ENCODE assay signal across 10 mouse cellular contexts in the genomic region with DNA sequence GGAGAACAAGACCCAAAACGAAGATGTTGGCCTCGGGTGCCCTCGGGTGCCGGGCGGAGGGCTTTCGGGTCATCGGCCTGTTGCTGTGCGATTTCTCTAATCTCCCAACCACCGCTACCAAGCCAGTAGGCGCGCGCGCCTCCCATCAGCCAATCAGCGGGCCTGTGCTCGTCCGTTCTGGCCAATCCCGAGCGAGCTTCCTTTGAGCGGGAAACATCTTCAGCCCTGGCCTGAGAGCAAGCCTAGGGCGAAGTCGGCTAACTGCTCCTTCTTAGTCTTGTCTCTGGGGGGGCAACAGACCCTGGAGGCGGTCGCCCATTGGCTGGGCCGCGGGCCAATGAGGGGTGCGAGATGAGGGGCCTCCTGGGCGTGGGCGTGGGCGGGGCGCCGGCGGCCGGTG. TPM values are rescaled to one million over a fixed set of nuclear protein-coding genes. Genes with fewer than 3 reads are reported as not detected.
DNase-seq lines count a peak whose midpoint lies in the region; ATAC-seq and TF ChIP-seq lines count a peak whose summit lies in the region.
"Had no signal": no experiment of that assay in that cellular context is flagged by ENCODE, and none has a peak within 500 bp of the region (broad histone marks: within the 10 kb centered on the region; RNA-seq: fewer than 3 reads in every experiment).

No protein-coding gene starts in this region.

- no peak overlapping the region for H3K9ac ChIP-seq in heart, embryonic 14.5 days (ENCODE audit: low read length)
- H3K9ac ChIP-seq in lung, embryonic 14.5 days = no peak overlapping the region
- no peak overlapping the region for H3K9ac ChIP-seq in embryonic facial prominence, embryonic 13.5 days
- H3K9ac ChIP-seq in stomach, postnatal 0 days (ENCODE audit: low read length) = no peak overlapping the region

- DNase-seq in heart, adult 8-10 months (ENCODE audit: low spot score) = no peak
- DNase-seq in lung, embryonic 14.5 days = peak; percentile 6
- DNase-seq in lung, postnatal 25 days (ENCODE audit: low spot score) = no peak
- DNase-seq in stomach, postnatal 0 days (ENCODE audit: low spot score) = no peak
- no peak for DNase-seq in cerebellum, adult 9-10 months
- DNase-seq in embryo, embryonic 10 days (ENCODE audit: low spot score) = no peak

- H3K36me3 ChIP-seq in heart, embryonic 14.5 days (ENCODE audit: control insufficient read depth, insufficient read depth, low read length) = no peaks in the 10 kb centered on the region
- no peaks in the 10 kb centered on the region for H3K36me3 ChIP-seq in lung, embryonic 14.5 days (ENCODE audit: insufficient read depth)
- no peaks in the 10 kb centered on the region for H3K36me3 ChIP-seq in embryonic facial prominence, embryonic 13.5 days
- no peaks in the 10 kb centered on the region for H3K36me3 ChIP-seq in stomach, postnatal 0 days (ENCODE audit: control insufficient read depth, insufficient read depth, low read length)

- H3K9me3 ChIP-seq in heart, embryonic 14.5 days (ENCODE audit: control insufficient read depth, low read length) = peaks cover 14% of the 10 kb centered on the region
- peaks cover 12% of the 10 kb centered on the region; the same call in 1 of the 2 replicates for H3K9me3 ChIP-seq in lung, embryonic 14.5 days (ENCODE audit: low read depth, low read length)
- peaks cover 12% of the 10 kb centered on the region for H3K9me3 ChIP-seq in embryonic facial prominence, embryonic 13.5 days
- H3K9me3 ChIP-seq in stomach, postnatal 0 days (ENCODE audit: control insufficient read depth, low read length) = no peaks in the 10 kb centered on the region

- peaks cover 32% of the 10 kb centered on the region for H3K27me3 ChIP-seq in heart, embryonic 14.5 days (ENCODE audit: control insufficient read depth, insufficient read depth, low read length)
- H3K27me3 ChIP-seq in lung, embryonic 14.5 days (ENCODE audit: insufficient read depth, low read length) = peaks cover 22% of the 10 kb centered on the region; the same call in 1 of the 2 replicates
- H3K27me3 ChIP-seq in embryonic facial prominence, embryonic 13.5 days = peaks cover 33% of the 10 kb centered on the region
- H3K27me3 ChIP-seq in stomach, postnatal 0 days (ENCODE audit: control insufficient read depth, insufficient read depth, low read length) = 0 out of 2 replicates have a peak, but pooled peaks cover 2% of the 10 kb centered on the region

- WGBS in heart, embryonic 14.5 days = 42% methylated on average over 33 of the region's 33 CpGs
- WGBS in lung, embryonic 14.5 days = 47% methylated on average over 33 of the region's 33 CpGs
- WGBS in embryonic facial prominence, embryonic 13.5 days = 51% methylated on average over 33 of the region's 33 CpGs
- 63% methylated on average over 26 of the region's 33 CpGs for WGBS in stomach, postnatal 0 days

- no peak for ATAC-seq in heart, embryonic 14.5 days (ENCODE audit: insufficient number of reproducible peaks, insufficient read depth, low FRiP score, low read depth)
- no peak for ATAC-seq in lung, embryonic 14.5 days (ENCODE audit: insufficient read depth)
- no peak for ATAC-seq in embryonic facial prominence, embryonic 13.5 days (ENCODE audit: insufficient number of reproducible peaks, insufficient read depth, low FRiP score, low TSS enrichment, low read depth)
- 0 out of 2 replicates have a peak, but pooled peaks have one; percentile 26 for ATAC-seq in stomach, postnatal 0 days (ENCODE audit: low FRiP score, low TSS enrichment)

- H3K4me3 ChIP-seq in heart, embryonic 14.5 days (ENCODE audit: control insufficient read depth in 1 of 2, insufficient read depth in 1 of 2, low read depth in 1 of 2, low read length in 2 of 2) = peak overlapping the region in 1 of 2 experiments; percentile 34; a peak in 1 of 4 replicates
- no peak overlapping the region for H3K4me3 ChIP-seq in lung, embryonic 14.5 days (ENCODE audit: low read depth, low read length)
- peak overlapping the region; percentile 12; the same call in 1 of the 2 replicates for H3K4me3 ChIP-seq in embryonic facial prominence, embryonic 13.5 days
- no peak overlapping the region for H3K4me3 ChIP-seq in stomach, postnatal 0 days (ENCODE audit: low read depth, low read length)

- H3K4me1 ChIP-seq in heart, embryonic 14.5 days (ENCODE audit: control insufficient read depth in 2 of 2, insufficient read depth in 2 of 2, low read length in 2 of 2) = peaks cover 0 to 2% of the 10 kb centered on the region in 2 experiments; a peak in 1 of 4 replicates
- H3K4me1 ChIP-seq in lung, embryonic 14.5 days (ENCODE audit: insufficient read depth) = no peaks in the 10 kb centered on the region
- H3K4me1 ChIP-seq in embryonic facial prominence, embryonic 13.5 days = 0 out of 2 replicates have a peak, but pooled peaks cover 2% of the 10 kb centered on the region
- no peaks in the 10 kb centered on the region for H3K4me1 ChIP-seq in stomach, postnatal 0 days (replicated peaks; ENCODE audit: control insufficient read depth, insufficient read depth)

- no peak for TF ChIP-seq CTCF in lung, embryonic 14.5 days (IDR thresholded peaks at IDR 0.05; ENCODE audit: low read depth)
- no peak for TF ChIP-seq CTCF in stomach, postnatal 0 days (IDR thresholded peaks at IDR 0.05; ENCODE audit: low read depth)

- peak overlapping the region; percentile 55 for H3K4me2 ChIP-seq in heart, embryonic 14.5 days (ENCODE audit: low read length)
- H3K4me2 ChIP-seq in lung, embryonic 14.5 days = 0 out of 2 replicates have a peak overlapping the region, but pooled peaks have one; percentile 3
- peak overlapping the region; percentile 41 for H3K4me2 ChIP-seq in embryonic facial prominence, embryonic 13.5 days
- H3K4me2 ChIP-seq in stomach, postnatal 0 days (replicated peaks; ENCODE audit: low read depth) = no peak overlapping the region

- no peak for TF ChIP-seq EP300 in stomach, postnatal 0 days (optimal IDR thresholded peaks at IDR 0.05)

- no peak overlapping the region for H3K27ac ChIP-seq in heart, embryonic 14.5 days (replicated peaks in 1 of 2; ENCODE audit: control insufficient read depth in 1 of 2, insufficient read depth in 1 of 2, low read depth in 2 of 2, low read length in 2 of 2)
- H3K27ac ChIP-seq in lung, embryonic 14.5 days (ENCODE audit: low read depth) = no peak overlapping the region
- no peak overlapping the region for H3K27ac ChIP-seq in embryonic facial prominence, embryonic 13.5 days
- H3K27ac ChIP-seq in stomach, postnatal 0 days (replicated peaks) = no peak overlapping the region

RNA-seq across cellular contexts. Expression of a gene that starts 1.6 kb away (rescaled TPM):
- polyA plus RNA-seq in heart, embryonic 14.5 days (2014; fragmentation: Nextera tagmentation; extraction: Ambion mirVana) = 1.1 TPM in 2 replicates
- total RNA-seq in heart, adult 8-10 months (2022) = not detected
- 0.22 and 0.64 TPM in 2 replicates for polyA plus RNA-seq in lung, embryonic 14.5 days (2014; fragmentation: Nextera tagmentation; extraction: Ambion mirVana)
- polyA plus RNA-seq in embryonic facial prominence, embryonic 13.5 days (2015; fragmentation: Nextera tagmentation; extraction: Ambion mirVana) = 0.45 and 0.79 TPM in 2 replicates
- polyA plus RNA-seq in stomach, postnatal 0 days (2015; fragmentation: Nextera tagmentation; extraction: Ambion mirVana) = 0.23 and 0.39 TPM in 2 replicates
- total RNA-seq: common myeloid progenitor, adult 5-6 weeks; layer of hippocampus, postnatal 10 days had no signal

RNA-seq across cellular contexts. Expression of a gene that starts 32.4 kb away (rescaled TPM):
- 31.9 and 36.1 TPM in 2 replicates for polyA plus RNA-seq in heart, embryonic 14.5 days (2014; fragmentation: Nextera tagmentation; extraction: Ambion mirVana)
- total RNA-seq in heart, adult 8-10 months (2022) = 10 to 100 TPM; 21.0 to 25.0 (median 22.0) TPM
- polyA plus RNA-seq in lung, embryonic 14.5 days (2014; fragmentation: Nextera tagmentation; extraction: Ambion mirVana) = 44.5 and 46.4 TPM in 2 replicates
- polyA plus RNA-seq in embryonic facial prominence, embryonic 13.5 days (2015; fragmentation: Nextera tagmentation; extraction: Ambion mirVana) = 44.6 and 46.9 TPM in 2 replicates
- 19.0 and 20.8 TPM in 2 replicates for polyA plus RNA-seq in stomach, postnatal 0 days (2015; fragmentation: Nextera tagmentation; extraction: Ambion mirVana)
